ENCODE assay signal across 15 mouse cellular contexts in the genomic region with DNA sequence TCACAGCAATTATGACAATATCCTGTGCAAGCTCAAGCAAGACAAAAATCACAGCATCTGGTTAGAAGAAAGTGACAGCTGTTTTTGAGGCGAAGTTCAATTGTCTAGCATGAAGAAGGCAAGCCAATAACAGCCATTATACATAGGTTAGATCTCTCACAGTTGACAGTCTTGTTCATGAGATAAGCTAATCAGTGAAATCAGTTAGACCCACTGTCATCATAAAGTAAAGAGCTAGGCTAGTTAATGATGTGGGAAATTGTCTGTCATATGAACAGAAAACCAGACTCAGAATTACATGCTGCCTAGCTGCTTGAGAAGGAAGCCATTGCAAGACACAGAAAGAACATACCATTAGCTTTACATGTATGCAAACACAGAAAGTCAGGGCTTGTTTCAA.
"Had no signal": no experiment of that assay in that cellular context is flagged by ENCODE, and none has a peak within 500 bp of the region (broad histone marks: within the 10 kb centered on the region; RNA-seq: fewer than 3 reads in every experiment).

No protein-coding gene starts in this region.

- H3K4me2 ChIP-seq: liver, embryonic 13.5 days; midbrain, embryonic 11.5 days; neural tube, embryonic 12.5 days; neural tube, embryonic 15.5 days had no signal

- DNase-seq: kidney, adult 18-20 months; kidney, adult 9 months; kidney, postnatal 14 days; kidney, postnatal 4 days; liver, embryonic 13.5 days; lung, adult 2 months; lung, postnatal 14 days; lung, postnatal 4 days; right cerebral cortex, postnatal 4 days; thymus, adult 2 months; thymus, postnatal 14 days had no signal

- H3K9ac ChIP-seq: liver, embryonic 13.5 days; neural tube, embryonic 12.5 days; neural tube, embryonic 15.5 days had no signal

- H3K36me3 ChIP-seq: liver, embryonic 13.5 days; neural tube, embryonic 12.5 days; neural tube, embryonic 15.5 days had no signal

- H3K4me1 ChIP-seq: liver, embryonic 13.5 days; neural tube, embryonic 12.5 days; neural tube, embryonic 15.5 days had no signal

- H3K4me3 ChIP-seq: liver, embryonic 13.5 days; neural tube, embryonic 12.5 days; neural tube, embryonic 15.5 days had no signal

- H3K9me3 ChIP-seq: liver, embryonic 13.5 days; neural tube, embryonic 15.5 days had no signal

- H3K27me3 ChIP-seq: liver, embryonic 13.5 days; neural tube, embryonic 12.5 days; neural tube, embryonic 15.5 days had no signal

- H3K27ac ChIP-seq: liver, embryonic 13.5 days; neural tube, embryonic 12.5 days; neural tube, embryonic 15.5 days; stomach, postnatal 0 days had no signal
